Mouse (Mus musculus): Measurements from ENCODE around the gene Sarm1. TPM values are rescaled to one million over a fixed set of nuclear protein-coding genes. Genes with fewer than 3 reads are reported as not detected.

The Sarm1 gene
- polyA plus RNA-seq, 1 experiment from 2014 or later = 1.8 TPM

- H3K27ac ChIP-seq = no peak overlapping the region
- 43% methylated on average over 3 of the region's 3 CpGs for WGBS
- peaks cover 26% of the 10 kb centered on the region for H3K4me1 ChIP-seq
- no peak overlapping the region for H3K9ac ChIP-seq
- no peak overlapping the region for H3K4me2 ChIP-seq
- H3K4me3 ChIP-seq (replicated peaks) = no peak overlapping the region
- no peaks in the 10 kb centered on the region for H3K36me3 ChIP-seq
- no peaks in the 10 kb centered on the region for H3K27me3 ChIP-seq
- H3K9me3 ChIP-seq (replicated peaks) = no peaks in the 10 kb centered on the region
- no peak for ATAC-seq (replicated peaks; ENCODE audit: low FRiP score)
Measured at GRCm38 (mm10) chr11:78467932-78468331, 29.6 kb downstream of the Sarm1 start.

GRCm38 (mm10) chr11:78467515-78467914, 30.0 kb downstream of the Sarm1 start:
- no peaks in the 10 kb centered on the region for H3K27me3 ChIP-seq
- H3K9ac ChIP-seq = no peak overlapping the region
- no peak overlapping the region for H3K4me2 ChIP-seq
- H3K4me1 ChIP-seq = peaks cover 27% of the 10 kb centered on the region
- no peaks in the 10 kb centered on the region for H3K9me3 ChIP-seq (replicated peaks)
- WGBS = 69% methylated on average over 7 of the region's 7 CpGs
- H3K36me3 ChIP-seq = no peaks in the 10 kb centered on the region
- no peak overlapping the region for H3K27ac ChIP-seq
- H3K4me3 ChIP-seq (replicated peaks) = no peak overlapping the region
- no peak for ATAC-seq (replicated peaks; ENCODE audit: low FRiP score)

GRCm38 (mm10) chr11:78466242-78466912, 31.2 kb downstream of the Sarm1 start:
- H3K27me3 ChIP-seq = no peaks in the 10 kb centered on the region
- peak; percentile 23; the same call in 1 of the 2 replicates for ATAC-seq (replicated peaks; ENCODE audit: low FRiP score)
- no peaks in the 10 kb centered on the region for H3K9me3 ChIP-seq (replicated peaks)
- peak overlapping the region; percentile 84 for H3K9ac ChIP-seq
- H3K4me3 ChIP-seq (replicated peaks) = peak overlapping the region; percentile 81
- H3K36me3 ChIP-seq = no peaks in the 10 kb centered on the region
- H3K4me2 ChIP-seq = peak overlapping the region; percentile 91
- H3K4me1 ChIP-seq = peaks cover 27% of the 10 kb centered on the region
- peak overlapping the region; percentile 97 for H3K27ac ChIP-seq
- 66% methylated on average over 23 of the region's 23 CpGs for whole genome bisulfite sequencing

GRCm38 (mm10) chr11:78465568-78466180, 31.9 kb downstream of the Sarm1 start, which contains the start of gene Slc46a1:
TSS of gene Slc46a1 (plus strand) at chr11:78465697.
- Histone ChIP-seq H3K4me3 (replicated peaks) (peak within 1 kb of the TSS; percentile 81), H3K4me1 (peaks cover 27% of the 10 kb centered on the region), H3K4me2 (peak within 1 kb of the TSS; percentile 91), H3K27me3 (no peaks in the 10 kb centered on the region), H3K9ac (peak within 1 kb of the TSS; percentile 84), H3K36me3 (no peaks in the 10 kb centered on the region), H3K9me3 (replicated peaks) (no peaks in the 10 kb centered on the region), H3K27ac (peak within 1 kb of the TSS; percentile 97)
- under 1% methylated on average over 41 of the region's 41 CpGs for WGBS
- peak; percentile 96 for ATAC-seq (replicated peaks; ENCODE audit: low FRiP score)

- Histone ChIP-seq H3K27me3 (no peaks in the 10 kb centered on the region), H3K4me3 (replicated peaks) (peak overlapping the region; percentile 81), H3K9me3 (replicated peaks) (no peaks in the 10 kb centered on the region), H3K4me1 (peaks cover 27% of the 10 kb centered on the region), H3K9ac (peak overlapping the region; percentile 84; the same call in 1 of the 2 replicates), H3K4me2 (peak overlapping the region; percentile 91), H3K27ac (peak overlapping the region; percentile 97), H3K36me3 (no peaks in the 10 kb centered on the region)
- ATAC-seq (replicated peaks; ENCODE audit: low FRiP score) = no peak
- WGBS = 21% methylated on average over 9 of the region's 9 CpGs
Measured at GRCm38 (mm10) chr11:78465116-78465515, 32.4 kb downstream of the Sarm1 start.

- H3K9me3 ChIP-seq (replicated peaks) = no peaks in the 10 kb centered on the region
- no peak overlapping the region for H3K4me3 ChIP-seq (replicated peaks)
- H3K4me2 ChIP-seq = no peak overlapping the region
- peaks cover 27% of the 10 kb centered on the region for H3K4me1 ChIP-seq
- no peaks in the 10 kb centered on the region for H3K27me3 ChIP-seq
- no peak overlapping the region for H3K9ac ChIP-seq
- ATAC-seq (replicated peaks; ENCODE audit: low FRiP score) = no peak
- no peaks in the 10 kb centered on the region for H3K36me3 ChIP-seq
- no peak overlapping the region for H3K27ac ChIP-seq
- 55% methylated on average over 13 of the region's 13 CpGs for WGBS
Measured at GRCm38 (mm10) chr11:78463286-78464036, 34.1 kb downstream of the Sarm1 start.

GRCm38 (mm10) chr11:78462669-78463068, 34.9 kb downstream of the Sarm1 start:
- ATAC-seq (replicated peaks; ENCODE audit: low FRiP score) = no peak
- Histone ChIP-seq H3K9ac (no peak overlapping the region), H3K4me2 (no peak overlapping the region), H3K27me3 (no peaks in the 10 kb centered on the region), H3K27ac (no peak overlapping the region), H3K9me3 (replicated peaks) (no peaks in the 10 kb centered on the region), H3K4me3 (replicated peaks) (no peak overlapping the region), H3K36me3 (no peaks in the 10 kb centered on the region), H3K4me1 (peaks cover 27% of the 10 kb centered on the region)
- 83% methylated on average over 5 of the region's 5 CpGs for WGBS

- H3K4me1 ChIP-seq = peaks cover 26% of the 10 kb centered on the region
- ATAC-seq (replicated peaks; ENCODE audit: low FRiP score) = no peak
- H3K4me2 ChIP-seq = no peak overlapping the region
- H3K27me3 ChIP-seq = no peaks in the 10 kb centered on the region
- no peaks in the 10 kb centered on the region for H3K36me3 ChIP-seq
- H3K27ac ChIP-seq = no peak overlapping the region
- no peak overlapping the region for H3K9ac ChIP-seq
- H3K4me3 ChIP-seq (replicated peaks) = no peak overlapping the region
- WGBS = 59% methylated on average over 1 of the region's 1 CpGs
- H3K9me3 ChIP-seq (replicated peaks) = no peaks in the 10 kb centered on the region
Measured at GRCm38 (mm10) chr11:78461894-78462293, 35.7 kb downstream of the Sarm1 start.

- Histone ChIP-seq H3K9me3 (replicated peaks) (no peaks in the 10 kb centered on the region), H3K4me3 (replicated peaks) (no peak overlapping the region), H3K27ac (no peak overlapping the region), H3K27me3 (0 out of 2 replicates have a peak, but pooled peaks cover 2% of the 10 kb centered on the region), H3K9ac (no peak overlapping the region), H3K36me3 (no peaks in the 10 kb centered on the region), H3K4me2 (no peak overlapping the region), H3K4me1 (peaks cover 11% of the 10 kb centered on the region)
- ATAC-seq (replicated peaks; ENCODE audit: low FRiP score) = no peak
- 80% methylated on average over 17 of the region's 17 CpGs for WGBS
Measured at GRCm38 (mm10) chr11:78458740-78459139, 38.8 kb downstream of the Sarm1 start.

- WGBS = 43% methylated on average over 5 of the region's 5 CpGs
- Histone ChIP-seq H3K4me3 (replicated peaks) (no peak overlapping the region), H3K9ac (no peak overlapping the region), H3K36me3 (no peaks in the 10 kb centered on the region), H3K4me2 (no peak overlapping the region), H3K27ac (no peak overlapping the region), H3K27me3 (0 out of 2 replicates have a peak, but pooled peaks cover 2% of the 10 kb centered on the region), H3K9me3 (replicated peaks) (no peaks in the 10 kb centered on the region), H3K4me1 (peaks cover 3% of the 10 kb centered on the region; the same call in 1 of the 2 replicates)
- ATAC-seq (replicated peaks; ENCODE audit: low FRiP score) = no peak
Measured at GRCm38 (mm10) chr11:78455308-78455707, 42.2 kb downstream of the Sarm1 start.

- H3K4me2 ChIP-seq = no peak overlapping the region
- H3K27ac ChIP-seq = no peak overlapping the region
- no peak overlapping the region for H3K4me3 ChIP-seq (replicated peaks)
- no peak for ATAC-seq (replicated peaks; ENCODE audit: low FRiP score)
- peaks cover 3% of the 10 kb centered on the region; the same call in 1 of the 2 replicates for H3K4me1 ChIP-seq
- no peaks in the 10 kb centered on the region for H3K9me3 ChIP-seq (replicated peaks)
- H3K27me3 ChIP-seq = 0 out of 2 replicates have a peak, but pooled peaks cover 2% of the 10 kb centered on the region
- 74% methylated on average over 7 of the region's 7 CpGs for WGBS
- no peaks in the 10 kb centered on the region for H3K36me3 ChIP-seq
- no peak overlapping the region for H3K9ac ChIP-seq
Measured at GRCm38 (mm10) chr11:78454276-78454675, 43.3 kb downstream of the Sarm1 start.

- Histone ChIP-seq H3K9ac (no peak overlapping the region), H3K36me3 (no peaks in the 10 kb centered on the region), H3K4me1 (peaks cover 3% of the 10 kb centered on the region; the same call in 1 of the 2 replicates), H3K9me3 (replicated peaks) (no peaks in the 10 kb centered on the region), H3K27me3 (0 out of 2 replicates have a peak, but pooled peaks cover 2% of the 10 kb centered on the region), H3K27ac (no peak overlapping the region), H3K4me2 (no peak overlapping the region), H3K4me3 (replicated peaks) (no peak overlapping the region)
- WGBS = 12% methylated on average over 4 of the region's 4 CpGs
- ATAC-seq (replicated peaks; ENCODE audit: low FRiP score) = no peak
Measured at GRCm38 (mm10) chr11:78453675-78454074, 43.9 kb downstream of the Sarm1 start.

Measured in kidney, embryonic 15.5 days (tissue).